ENCODE assay signal across 24 mouse cellular contexts in the genomic region with DNA sequence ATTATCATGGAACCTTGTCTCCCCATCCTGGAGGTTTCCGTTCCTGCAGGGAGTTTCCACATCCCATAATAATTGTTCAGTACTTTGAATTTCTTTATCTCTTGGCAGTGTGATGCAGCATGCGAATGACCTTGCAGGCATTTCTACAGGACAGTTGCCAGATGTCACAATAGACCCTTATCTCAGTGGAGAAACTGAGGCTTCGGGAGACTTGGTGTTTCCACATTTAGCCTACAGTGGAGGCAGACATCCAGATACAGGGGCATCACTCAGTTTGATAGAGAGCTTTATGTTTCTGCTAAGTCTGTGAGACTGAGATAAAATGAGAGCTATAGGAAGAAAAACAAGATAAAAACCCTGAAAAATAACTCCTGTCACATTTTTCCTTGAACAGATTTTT.
DNase-seq lines count a peak whose midpoint lies in the region; ATAC-seq lines count a peak whose summit lies in the region.
"Had no signal": no experiment of that assay in that cellular context is flagged by ENCODE, and none has a peak within 500 bp of the region (broad histone marks: within the 10 kb centered on the region; RNA-seq: fewer than 3 reads in every experiment).

No protein-coding gene starts in this region.

- H3K27me3 ChIP-seq in heart, embryonic 12.5 days (replicated peaks) = no peaks in the 10 kb centered on the region
- no peaks in the 10 kb centered on the region for H3K27me3 ChIP-seq in heart, embryonic 16.5 days (ENCODE audit: control insufficient read depth, insufficient read depth, low read length)
- no peaks in the 10 kb centered on the region for H3K27me3 ChIP-seq in heart, embryonic 10.5 days (ENCODE audit: insufficient read depth, poor library complexity, severe bottlenecking)
- H3K27me3 ChIP-seq: CH12.LX; embryonic facial prominence, embryonic 12.5 days; forebrain, embryonic 13.5 days; forebrain, embryonic 15.5 days had no signal

- no peaks in the 10 kb centered on the region for H3K36me3 ChIP-seq in heart, embryonic 12.5 days
- no peaks in the 10 kb centered on the region for H3K36me3 ChIP-seq in heart, embryonic 16.5 days (ENCODE audit: control insufficient read depth, insufficient read depth)
- H3K36me3 ChIP-seq in heart, embryonic 10.5 days = no peaks in the 10 kb centered on the region
- H3K36me3 ChIP-seq: embryonic facial prominence, embryonic 10.5 days; embryonic facial prominence, embryonic 12.5 days; forebrain, embryonic 15.5 days; G1E had no signal

- H3K9ac ChIP-seq in heart, embryonic 12.5 days = no peak overlapping the region
- no peak overlapping the region for H3K9ac ChIP-seq in heart, embryonic 16.5 days (ENCODE audit: low read length)
- H3K9ac ChIP-seq: embryonic facial prominence, embryonic 12.5 days; forebrain, embryonic 13.5 days; forebrain, embryonic 15.5 days; forebrain, postnatal 0 days had no signal

- intact Hi-C loops in heart, postnatal 10 days (cut with DNase I) = loop anchor here (2.0 to 10.0 kb wide), 2 partner anchors 177 to 313 kb away; no protein-coding TSS in a partner anchor

- no peaks in the 10 kb centered on the region for H3K9me3 ChIP-seq in heart, embryonic 12.5 days (replicated peaks)
- H3K9me3 ChIP-seq in heart, embryonic 16.5 days (replicated peaks; ENCODE audit: control insufficient read depth, low read length) = no peaks in the 10 kb centered on the region
- H3K9me3 ChIP-seq in heart, embryonic 10.5 days = no peaks in the 10 kb centered on the region
- H3K9me3 ChIP-seq: embryonic facial prominence, embryonic 10.5 days; embryonic facial prominence, embryonic 12.5 days; forebrain, embryonic 13.5 days; forebrain, embryonic 15.5 days; G1E had no signal

- DNase-seq in adrenal gland, adult 2 months = peak; percentile 3
- DNase-seq in adrenal gland, adult 8-10 months = no peak
- no peak for DNase-seq in heart, postnatal 10 days
- no peak for DNase-seq in heart, embryonic 10.5 days (ENCODE audit: low spot score)
- DNase-seq: adrenal gland, postnatal 14 days; adrenal gland, postnatal 36 days; B cell, adult 2 months; cerebellum, adult 11-12 months; cerebellum, adult 2 months; cerebellum, adult 9-10 months; cerebellum, postnatal 10 days; cerebellum, postnatal 25 days; forebrain, postnatal 0 days had no signal

- 21% methylated on average over 3 of the region's 3 CpGs for WGBS in heart, embryonic 12.5 days
- WGBS in heart, embryonic 16.5 days = 29% methylated on average over 3 of the region's 3 CpGs
- WGBS in heart, embryonic 10.5 days = 37% methylated on average over 3 of the region's 3 CpGs

- H3K4me2 ChIP-seq in heart, embryonic 12.5 days = no peak overlapping the region
- no peak overlapping the region for H3K4me2 ChIP-seq in heart, embryonic 16.5 days (ENCODE audit: low read depth, low read length)
- H3K4me2 ChIP-seq: embryonic facial prominence, embryonic 12.5 days; forebrain, embryonic 13.5 days; forebrain, embryonic 15.5 days had no signal

- no peak overlapping the region for H3K4me3 ChIP-seq in heart, embryonic 12.5 days
- no peak overlapping the region for H3K4me3 ChIP-seq in heart, embryonic 16.5 days (ENCODE audit: low read length)
- H3K4me3 ChIP-seq in heart, embryonic 10.5 days = no peak overlapping the region
- H3K4me3 ChIP-seq: embryonic facial prominence, embryonic 10.5 days; embryonic facial prominence, embryonic 12.5 days; forebrain, embryonic 13.5 days; forebrain, embryonic 15.5 days had no signal

- H3K4me1 ChIP-seq in heart, embryonic 12.5 days (replicated peaks) = peaks cover 9% of the 10 kb centered on the region; the same call in 1 of the 2 replicates
- H3K4me1 ChIP-seq in heart, embryonic 16.5 days (ENCODE audit: control insufficient read depth, insufficient read depth, low read length) = peaks cover 4% of the 10 kb centered on the region; the same call in 1 of the 2 replicates
- no peaks in the 10 kb centered on the region for H3K4me1 ChIP-seq in heart, embryonic 10.5 days
- H3K4me1 ChIP-seq: embryonic facial prominence, embryonic 10.5 days; embryonic facial prominence, embryonic 12.5 days; forebrain, embryonic 13.5 days; forebrain, embryonic 15.5 days had no signal

- peak; percentile 67 for ATAC-seq in heart, embryonic 12.5 days (ENCODE audit: insufficient number of reproducible peaks, low FRiP score)
- ATAC-seq in heart, embryonic 16.5 days (replicated peaks; ENCODE audit: extremely low read depth, insufficient read depth, low FRiP score) = 0 out of 2 replicates have a peak, but pooled peaks have one; percentile 28
- ATAC-seq: activated CD4-positive, CD25-positive, alpha-beta regulatory T cell, adult 4 months; CD4-positive, CD25-positive, alpha-beta regulatory T cell, adult 4 months; forebrain, embryonic 13.5 days; forebrain, embryonic 15.5 days; forebrain, postnatal 0 days; Patski had no signal

- no peak overlapping the region for H3K27ac ChIP-seq in heart, embryonic 12.5 days (ENCODE audit: poor library complexity, severe bottlenecking)
- no peak overlapping the region for H3K27ac ChIP-seq in heart, embryonic 16.5 days (ENCODE audit: low read length)
- H3K27ac ChIP-seq in heart, embryonic 10.5 days = no peak overlapping the region
- H3K27ac ChIP-seq: embryonic facial prominence, embryonic 10.5 days; embryonic facial prominence, embryonic 12.5 days; forebrain, embryonic 13.5 days; forebrain, embryonic 15.5 days had no signal
